Mouse (Mus musculus): ENCODE measurements around the gene Zfp518a.

DNA sequence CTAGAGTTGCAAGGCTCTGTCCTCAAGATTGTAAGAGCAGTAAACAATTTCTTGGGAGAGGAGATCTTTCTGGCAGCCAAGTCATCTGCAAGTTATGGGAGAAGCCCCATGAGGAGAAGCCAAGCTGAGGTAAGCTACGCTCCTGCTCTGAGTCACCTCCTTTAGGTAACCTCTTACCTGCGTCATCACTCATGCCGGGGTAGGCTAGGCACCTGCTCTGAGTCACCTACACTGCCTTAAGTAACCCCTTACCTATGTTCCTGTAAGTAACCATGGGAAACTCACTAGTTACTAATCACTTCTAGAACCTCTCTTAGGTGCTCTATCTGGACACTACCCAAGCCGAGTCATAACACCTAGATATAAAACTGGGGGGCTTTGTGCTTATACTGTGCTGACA lies 12.8 kb upstream of the Zfp518a start:
- TF ChIP-seq CTCF (IDR thresholded peaks at IDR 0.05) (no peak), POLR2A (IDR thresholded peaks at IDR 0.05; ENCODE audit: insufficient read depth, low read depth, low read length) (no peak)

Data from heart, adult 2 months (tissue).